Mouse (Mus musculus) neutrophil, adult 65 days (primary cell): ENCODE measurements around the gene Ccdc159. TPM values are rescaled to one million over a fixed set of nuclear protein-coding genes. Genes with fewer than 3 reads are reported as not detected.

ENCODE experiments used
- total RNA-seq: library from RNA; stranded (reverse); gene quantifications from 2 replicates; pipeline ENCODE4 v1.2.4, GENCODE M21; 2023

The Ccdc159 gene
- total RNA-seq = 0.95 TPM in 2 replicates

DNA sequence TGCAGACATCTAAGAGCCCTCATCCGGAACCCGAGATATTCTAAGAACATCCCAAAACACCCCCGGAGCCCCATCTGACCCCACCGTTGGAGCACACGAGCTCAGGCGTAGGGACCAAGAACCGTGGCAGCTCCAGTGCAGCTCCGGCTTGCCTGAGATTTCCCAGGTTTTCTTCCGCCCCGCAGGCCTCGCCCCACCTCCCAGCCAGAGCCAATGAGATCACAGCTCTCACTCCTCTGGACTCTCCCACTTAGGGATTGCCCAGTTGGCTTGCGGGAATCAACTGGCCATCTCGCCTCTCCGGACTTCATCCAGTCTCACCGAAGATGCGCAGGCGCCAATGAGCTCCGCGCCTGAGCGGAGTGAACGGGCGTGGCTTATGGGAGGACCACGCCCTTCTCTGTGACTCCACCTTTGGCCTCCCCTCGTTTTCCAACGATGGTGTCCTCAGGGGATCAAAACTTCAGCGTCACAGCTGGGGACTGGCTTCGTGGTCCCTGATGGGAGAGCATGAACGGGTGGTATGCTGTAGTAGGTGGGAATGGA, at the start of gene Ccdc159, which contains the start of gene Tmem205:
Ccdc159 (plus strand) TSS at position 264 of the 546 bp plus-strand sequence.
Tmem205 (minus strand) TSS at position 349 of the 546 bp plus-strand sequence.

DNA sequence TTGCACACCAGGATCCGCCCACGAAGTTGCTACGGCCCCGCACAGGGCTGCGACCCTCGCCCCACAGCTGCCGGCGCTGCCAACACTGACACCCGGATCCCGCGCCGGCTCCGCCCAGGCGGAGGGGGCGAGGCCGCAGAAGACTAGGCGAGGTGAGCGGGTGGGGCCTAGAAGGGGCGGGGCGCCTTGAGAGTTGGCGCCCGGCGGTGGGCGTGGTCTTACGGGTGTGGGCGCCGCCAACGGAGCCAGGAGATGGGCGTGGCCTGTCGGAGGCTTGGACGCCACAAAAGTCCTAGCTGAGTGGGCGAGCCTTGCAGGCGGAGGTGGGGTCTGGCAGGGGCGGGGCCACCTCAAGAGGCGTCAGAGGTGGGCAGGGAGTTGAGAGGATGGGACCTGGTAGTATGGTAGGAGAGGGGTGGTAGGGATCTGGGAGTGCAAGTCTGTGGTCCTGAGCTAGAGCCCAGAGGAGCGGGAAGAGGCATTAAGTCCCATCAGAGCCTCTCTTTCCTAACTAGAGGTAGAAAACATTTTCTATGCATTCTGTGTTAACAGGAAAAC, 9.2 kb upstream of the Ccdc159 start, which contains the start of gene Rab3d:
Rab3d (minus strand) TSS at position 158 of the 558 bp plus-strand sequence.

GRCm38 (mm10) chr9:21936692-21937570, 9.7 kb downstream of the Ccdc159 start, which contains the start of gene Plppr2:
Gene Plppr2, plus strand, starts transcription at chr9:21937033.

GRCm38 (mm10) chr9:21955570-21956281, 28.5 kb downstream of the Ccdc159 start, which contains the start of gene Swsap1:
Gene Swsap1, plus strand, starts transcription at chr9:21955755.

DNA sequence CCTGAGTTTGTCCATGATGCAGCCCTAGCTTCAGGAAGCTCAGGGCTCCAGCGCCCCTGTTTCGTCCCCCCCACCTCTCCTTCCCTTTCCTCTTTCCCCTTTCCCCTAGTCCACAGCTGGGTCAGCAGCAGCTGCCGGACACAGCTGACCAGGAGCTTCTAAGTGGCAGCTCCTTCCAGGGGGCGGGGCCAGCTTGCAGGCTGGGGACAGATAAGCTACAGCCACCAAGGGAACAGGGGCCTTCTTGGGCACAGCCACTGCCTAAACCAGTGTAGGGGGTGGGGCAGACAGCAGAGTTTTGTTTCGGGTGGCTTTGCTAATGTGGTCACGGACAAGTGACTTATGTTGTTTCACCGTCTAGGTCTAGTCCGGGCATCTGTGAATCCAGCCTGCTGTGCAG, 36.1 kb downstream of the Ccdc159 start, which contains the start of gene Epor:
Epor (minus strand) TSS at position 90 of the 400 bp plus-strand sequence.

Other genes with a start within 250 kb of the Ccdc159 start
- gene Ldlr, start 204.0 kb upstream of the Ccdc159 start, total RNA-seq = 79.0 and 91.2 TPM in 2 replicates
- gene Spc24, start 167.2 kb upstream of the Ccdc159 start, total RNA-seq = 25.6 and 32.9 TPM in 2 replicates
- gene Kank2, start 128.7 kb upstream of the Ccdc159 start, total RNA-seq = 0.63 and 0.79 TPM in 2 replicates
- gene Angptl8, start 92.0 kb upstream of the Ccdc159 start, total RNA-seq = not detected in 2 replicates
- 1.6 and 4.7 TPM in 2 replicates for gene Dock6, start 74.8 kb upstream of the Ccdc159 start, total RNA-seq
- gene Rab3d, start 9.3 kb upstream of the Ccdc159 start, total RNA-seq = 166 and 181 TPM in 2 replicates
- gene Tmem205, start 85 bp downstream of the Ccdc159 start, total RNA-seq = 16.4 and 21.5 TPM in 2 replicates
- gene Plppr2, start 9.6 kb downstream of the Ccdc159 start, total RNA-seq = 0.85 and 1.7 TPM in 2 replicates
- gene Swsap1, start 28.3 kb downstream of the Ccdc159 start, total RNA-seq = 2.9 and 3.6 TPM in 2 replicates
- gene Epor, start 36.0 kb downstream of the Ccdc159 start, total RNA-seq = 1.1 and 1.4 TPM in 2 replicates
- gene Rgl3, start 62.0 kb downstream of the Ccdc159 start, total RNA-seq = 0.19 TPM in 1 of 2 replicates, not detected in the other
- not detected in 2 replicates for gene Ccdc151, start 75.2 kb downstream of the Ccdc159 start, total RNA-seq
- gene Prkcsh, start 75.3 kb downstream of the Ccdc159 start, total RNA-seq = 46.3 and 55.6 TPM in 2 replicates
- gene Elavl3, start 124.6 kb downstream of the Ccdc159 start, total RNA-seq = not detected in 2 replicates
- not detected in 2 replicates for gene Gm49318, start 143.8 kb downstream of the Ccdc159 start, total RNA-seq
- gene Zfp653, start 143.9 kb downstream of the Ccdc159 start, total RNA-seq = 6.9 and 11.7 TPM in 2 replicates
- gene Ecsit, start 158.0 kb downstream of the Ccdc159 start, total RNA-seq = 5.1 and 5.8 TPM in 2 replicates
- not detected in 2 replicates for gene Cnn1, start 171.7 kb downstream of the Ccdc159 start, total RNA-seq
- gene Elof1, start 189.7 kb downstream of the Ccdc159 start, total RNA-seq = 34.3 and 40.5 TPM in 2 replicates
- 15.8 and 15.9 TPM in 2 replicates for gene Acp5, start 208.2 kb downstream of the Ccdc159 start, total RNA-seq
- 17.4 and 23.4 TPM in 2 replicates for gene Pigyl, start 229.4 kb downstream of the Ccdc159 start, total RNA-seq